Mouse (Mus musculus) limb, embryonic 10.5 days (tissue): ENCODE data around the gene Mex3d. TPM values are rescaled to one million over a fixed set of nuclear protein-coding genes. Genes with fewer than 3 reads are reported as not detected.
A peak's percentile ranks its signal among the peaks of the same experiment; 100 is the strongest.

Experiments used
- DNase-seq: peaks from one replicate; pipeline ENCODE4 v3.0.0-alpha.2; 2017; ENCODE audit warnings: low spot score
- H3K27ac ChIP-seq: fragments of 300-500 bp; sonication (generic); 2 replicates; pipeline ENCODE4 v1.5.1; 2016; ENCODE audit warnings: mild to moderate bottlenecking
- H3K27me3 ChIP-seq: fragments of 300-500 bp; sonication (generic); 2 replicates; pipeline ENCODE4 v1.6.1; 2016; ENCODE audit warnings: low read depth, mild to moderate bottlenecking; ENCODE audit not compliant: poor library complexity, severe bottlenecking
- H3K36me3 ChIP-seq: fragments of 300-500 bp; sonication (generic); 2 replicates; pipeline ENCODE4 v1.6.1; 2016; ENCODE audit warnings: mild to moderate bottlenecking, moderate library complexity
- H3K4me1 ChIP-seq: fragments of 300-500 bp; sonication (generic); 2 replicates; pipeline ENCODE4 v1.6.1; 2016
- H3K4me3 ChIP-seq: fragments of 300-500 bp; sonication (generic); 2 replicates; pipeline ENCODE4 v1.5.1; 2016; ENCODE audit warnings: mild to moderate bottlenecking, moderate library complexity
- H3K9me3 ChIP-seq: fragments of 300-500 bp; sonication (generic); replicated peaks from 2 replicates; pipeline ENCODE4 v1.6.1; 2016; ENCODE audit warnings: mild to moderate bottlenecking
- WGBS: fragments of 180-500 bp; shearing (Covaris S2); methylation state at CpG from one replicate; pipeline ENCODE4 v1.1.7; 2016; 5-methylcytosine and 5-hydroxymethylcytosine counted together
- polyA plus RNA-seq: library from polyadenylated mRNA; unstranded; fragments of >200 nt; fragmentation: Nextera tagmentation; extraction: Ambion mirVana; gene quantifications from 2 replicates; pipeline ENCODE4 v1.2.1, GENCODE M21; 2016

Mex3d gene
- polyA plus RNA-seq: 7.2 and 7.5 TPM in 2 replicates

GRCm38 (mm10) chr10:80387522-80387959 is at the start of gene Mex3d:
Gene Mex3d (minus strand): TSS chr10:80387659.
- H3K9me3 ChIP-seq: no peaks in the 10 kb centered on the region
- DNase-seq: peak; percentile 98
- WGBS: 14% methylated on average over 37 of the region's 61 CpGs
- peaks cover 56% of the 10 kb centered on the region for H3K4me1 ChIP-seq
- no peaks in the 10 kb centered on the region for H3K27me3 ChIP-seq
- H3K4me3 ChIP-seq: peak within 1 kb of the TSS; percentile 94
- H3K36me3 ChIP-seq: peaks cover 63% of the 10 kb centered on the region
- peak within 1 kb of the TSS; percentile 93 for H3K27ac ChIP-seq

GRCm38 (mm10) chr10:80436276-80436675 is 48.8 kb upstream of the Mex3d start:
- Histone ChIP-seq H3K27ac (0 out of 2 replicates have a peak overlapping the region, but pooled peaks have one; percentile 27), H3K27me3 (peaks cover 9% of the 10 kb centered on the region), H3K4me1 (peaks cover 27% of the 10 kb centered on the region), H3K36me3 (peaks cover 6% of the 10 kb centered on the region), H3K9me3 (no peaks in the 10 kb centered on the region), H3K4me3 (peak overlapping the region; percentile 9; the same call in 1 of the 2 replicates)
- WGBS: 14% methylated on average over 9 of the region's 9 CpGs
- DNase-seq: no peak

GRCm38 (mm10) chr10:80435764-80436163 is 48.3 kb upstream of the Mex3d start:
- peak overlapping the region; percentile 27; the same call in 1 of the 2 replicates for H3K27ac ChIP-seq

GRCm38 (mm10) chr10:80434823-80435222 is 47.4 kb upstream of the Mex3d start:
- Histone ChIP-seq H3K4me3 (peak overlapping the region; percentile 99; the same call in 1 of the 2 replicates), H3K27me3 (peaks cover 9% of the 10 kb centered on the region), H3K36me3 (peaks cover 21% of the 10 kb centered on the region), H3K4me1 (peaks cover 40% of the 10 kb centered on the region), H3K27ac (peak overlapping the region; percentile 98), H3K9me3 (no peaks in the 10 kb centered on the region)
- no peak for DNase-seq
- WGBS: 80% methylated on average over 3 of the region's 3 CpGs

More at GRCm38 (mm10) chr10:80435764-80436163, 48.3 kb upstream of the Mex3d start:
- DNase-seq: no peak
- peaks cover 32% of the 10 kb centered on the region for H3K4me1 ChIP-seq
- no peaks in the 10 kb centered on the region for H3K9me3 ChIP-seq
- 56% methylated on average over 7 of the region's 7 CpGs for WGBS
- peaks cover 9% of the 10 kb centered on the region for H3K27me3 ChIP-seq
- H3K4me3 ChIP-seq: no peak overlapping the region; the same call in 1 of the 2 replicates
- peaks cover 11% of the 10 kb centered on the region for H3K36me3 ChIP-seq

- peak overlapping the region; percentile 99 for H3K4me3 ChIP-seq
- peaks cover 9% of the 10 kb centered on the region for H3K27me3 ChIP-seq
- WGBS: 13% methylated on average over 8 of the region's 8 CpGs
- H3K9me3 ChIP-seq: no peaks in the 10 kb centered on the region
- H3K4me1 ChIP-seq: peaks cover 40% of the 10 kb centered on the region
- DNase-seq: no peak
- peaks cover 27% of the 10 kb centered on the region for H3K36me3 ChIP-seq
- peak overlapping the region; percentile 98 for H3K27ac ChIP-seq
Measured at GRCm38 (mm10) chr10:80434233-80434592, 46.8 kb upstream of the Mex3d start.

- Histone ChIP-seq H3K36me3 (peaks cover 32% of the 10 kb centered on the region), H3K9me3 (no peaks in the 10 kb centered on the region), H3K27me3 (peaks cover 9% of the 10 kb centered on the region), H3K27ac (peak within 1 kb of the TSS; percentile 98), H3K4me1 (peaks cover 40% of the 10 kb centered on the region), H3K4me3 (peak within 1 kb of the TSS; percentile 99)
- under 1% methylated on average over 51 of the region's 61 CpGs for WGBS
- DNase-seq: peak; percentile 96
Measured at GRCm38 (mm10) chr10:80433513-80434232, 46.2 kb upstream of the Mex3d start, which contains the start of gene Tcf3. Gene Tcf3 (minus strand): TSS chr10:80433647.

GRCm38 (mm10) chr10:80432936-80433512 is 45.6 kb upstream of the Mex3d start:
- under 1% methylated on average over 57 of the region's 60 CpGs for WGBS
- DNase-seq: peak; percentile 80

GRCm38 (mm10) chr10:80432387-80432785 is 44.9 kb upstream of the Mex3d start:
- H3K27ac ChIP-seq: peak overlapping the region; percentile 98
- no peaks in the 10 kb centered on the region; the same call in 1 of the 2 replicates for H3K27me3 ChIP-seq
- DNase-seq: no peak
- H3K9me3 ChIP-seq: no peaks in the 10 kb centered on the region
- peaks cover 45% of the 10 kb centered on the region for H3K36me3 ChIP-seq
- H3K4me1 ChIP-seq: peaks cover 36% of the 10 kb centered on the region
- WGBS: 2% methylated on average over 4 of the region's 4 CpGs
- H3K4me3 ChIP-seq: peak overlapping the region; percentile 99

More at GRCm38 (mm10) chr10:80432936-80433512, 45.6 kb upstream of the Mex3d start:
- Histone ChIP-seq H3K27ac (peak overlapping the region; percentile 98), H3K4me3 (peak overlapping the region; percentile 99), H3K4me1 (peaks cover 37% of the 10 kb centered on the region), H3K36me3 (peaks cover 38% of the 10 kb centered on the region), H3K9me3 (no peaks in the 10 kb centered on the region), H3K27me3 (peaks cover 6% of the 10 kb centered on the region)

GRCm38 (mm10) chr10:80431570-80432386 is 44.3 kb upstream of the Mex3d start:
- Histone ChIP-seq H3K4me1 (peaks cover 36% of the 10 kb centered on the region), H3K4me3 (peak overlapping the region; percentile 99), H3K36me3 (peaks cover 51% of the 10 kb centered on the region), H3K27ac (peak overlapping the region; percentile 98), H3K27me3 (no peaks in the 10 kb centered on the region; the same call in 1 of the 2 replicates), H3K9me3 (no peaks in the 10 kb centered on the region)
- DNase-seq: no peak
- WGBS: 21% methylated on average over 16 of the region's 16 CpGs

- no peak for DNase-seq
- Histone ChIP-seq H3K27me3 (no peaks in the 10 kb centered on the region), H3K4me3 (peak overlapping the region; percentile 99), H3K27ac (no peak overlapping the region), H3K4me1 (peaks cover 27% of the 10 kb centered on the region), H3K36me3 (peaks cover 64% of the 10 kb centered on the region), H3K9me3 (no peaks in the 10 kb centered on the region)
- WGBS: 74% methylated on average over 8 of the region's 8 CpGs
Measured at GRCm38 (mm10) chr10:80430375-80430980, 43.0 kb upstream of the Mex3d start.

GRCm38 (mm10) chr10:80429800-80430199 is 42.3 kb upstream of the Mex3d start:
- no peaks in the 10 kb centered on the region for H3K9me3 ChIP-seq
- peaks cover 26% of the 10 kb centered on the region for H3K4me1 ChIP-seq
- no peak for DNase-seq
- H3K27me3 ChIP-seq: no peaks in the 10 kb centered on the region
- H3K27ac ChIP-seq: no peak overlapping the region
- WGBS: 89% methylated on average over 8 of the region's 8 CpGs
- H3K4me3 ChIP-seq: 0 out of 2 replicates have a peak overlapping the region, but pooled peaks have one; percentile 99
- peaks cover 71% of the 10 kb centered on the region for H3K36me3 ChIP-seq

- H3K36me3 ChIP-seq: peaks cover 100% of the 10 kb centered on the region
- H3K4me3 ChIP-seq: no peak overlapping the region
- no peaks in the 10 kb centered on the region for H3K27me3 ChIP-seq
- 91% methylated on average over 3 of the region's 3 CpGs for WGBS
- no peak for DNase-seq
- no peaks in the 10 kb centered on the region for H3K9me3 ChIP-seq
- no peak overlapping the region for H3K27ac ChIP-seq
- 0 out of 2 replicates have a peak, but pooled peaks cover 10% of the 10 kb centered on the region for H3K4me1 ChIP-seq
Measured at GRCm38 (mm10) chr10:80425041-80425440, 37.6 kb upstream of the Mex3d start.
